Mouse (Mus musculus) liver, embryonic 16.5 days (tissue): Measurements from ENCODE around the gene Marcksl1. TPM values are rescaled to one million over a fixed set of nuclear protein-coding genes. Genes with fewer than 3 reads are reported as not detected.
"Not testable (repeated sequence)": the region's sequence is repeated elsewhere in the genome, so short reads cannot be mapped to it uniquely, and the experiment has no call there.

Source experiments
- ATAC-seq: fragments of 200-750 bp; cut with Nextera tagmentation; 2 replicates; pipeline ENCODE4 v1.8.0; 2017; ENCODE audit warnings: low read depth, mild to moderate bottlenecking, moderate number of reproducible peaks, moderate library complexity
- H3K27ac ChIP-seq: fragments of 300-500 bp; sonication (generic); 2 replicates; pipeline ENCODE4 v1.5.1; 2014; ENCODE audit warnings: mild to moderate bottlenecking, low read length
- H3K27me3 ChIP-seq: fragments of 300-500 bp; sonication (generic); 2 replicates; pipeline ENCODE4 v1.6.1; 2014; ENCODE audit warnings: low read depth, low read length, mixed read lengths; ENCODE audit not compliant: control insufficient read depth, insufficient read depth
- H3K36me3 ChIP-seq: fragments of 300-500 bp; sonication (generic); 2 replicates; pipeline ENCODE4 v1.6.1; 2014; ENCODE audit warnings: mild to moderate bottlenecking; ENCODE audit not compliant: control insufficient read depth, insufficient read depth
- H3K4me1 ChIP-seq: fragments of 300-500 bp; sonication (generic); 2 replicates; pipeline ENCODE4 v1.6.1; 2014; ENCODE audit warnings: low read depth, low read length, mixed read lengths; ENCODE audit not compliant: control insufficient read depth
- H3K4me2 ChIP-seq: fragments of 300-500 bp; sonication (generic); 2 replicates; pipeline ENCODE4 v1.6.1; 2014; ENCODE audit warnings: low read depth, low read length, mixed read lengths
- H3K4me3 ChIP-seq: fragments of 300-500 bp; sonication (generic); 2 replicates; pipeline ENCODE4 v1.5.1; 2014; ENCODE audit warnings: low read depth, mild to moderate bottlenecking, low read length
- H3K9ac ChIP-seq: fragments of 300-500 bp; sonication (generic); 2 replicates; pipeline ENCODE4 v1.6.1; 2014; ENCODE audit warnings: low read depth, low read length
- H3K9me3 ChIP-seq: fragments of 300-500 bp; sonication (generic); replicated peaks from 2 replicates; pipeline ENCODE4 v1.6.1; 2016; ENCODE audit warnings: low read length; ENCODE audit not compliant: control insufficient read depth
- WGBS: fragments of 180-500 bp; shearing (Covaris S2); extraction: QIAGEN DNeasy Blood & Tissue Kit; methylation state at CpG from one replicate; pipeline ENCODE4 v1.1.7; 2014; ENCODE audit not compliant: insufficient replicate concordance; 5-methylcytosine and 5-hydroxymethylcytosine counted together
- polyA plus RNA-seq: library from polyadenylated mRNA; unstranded; fragments of >200 nt; fragmentation: Nextera tagmentation; extraction: Ambion mirVana; gene quantifications from 2 replicates; pipeline ENCODE4 v1.2.1, GENCODE M21; 2015

The Marcksl1 gene
- polyA plus RNA-seq, 1 experiment from 2014 or later = 41.4 TPM

GRCm38 (mm10) chr4:129549306-129549705 lies 35.9 kb downstream of the Marcksl1 start:
- H3K4me1 ChIP-seq = no peaks in the 10 kb centered on the region; the same call in 1 of the 2 replicates
- H3K36me3 ChIP-seq = no peaks in the 10 kb centered on the region
- WGBS = 62% methylated on average over 2 of the region's 2 CpGs
- no peak overlapping the region for H3K4me3 ChIP-seq
- no peak for ATAC-seq
- H3K4me2 ChIP-seq = no peak overlapping the region
- H3K27me3 ChIP-seq = no peaks in the 10 kb centered on the region
- no peak overlapping the region for H3K27ac ChIP-seq
- no peaks in the 10 kb centered on the region for H3K9me3 ChIP-seq
- no peak overlapping the region for H3K9ac ChIP-seq

- no peak for ATAC-seq
- Histone ChIP-seq H3K36me3 (no peaks in the 10 kb centered on the region), H3K27me3 (peaks cover 8% of the 10 kb centered on the region), H3K4me1 (peaks cover under 1% of the 10 kb centered on the region; the same call in 1 of the 2 replicates), H3K4me3 (no peak overlapping the region), H3K9me3 (no peaks in the 10 kb centered on the region), H3K4me2 (no peak overlapping the region), H3K9ac (no peak overlapping the region), H3K27ac (no peak overlapping the region)
- WGBS = 78% methylated on average over 1 of the region's 1 CpGs
Observed at GRCm38 (mm10) chr4:129550295-129550694, 36.9 kb downstream of the Marcksl1 start.

- H3K27me3 ChIP-seq = peaks cover 15% of the 10 kb centered on the region
- not testable (repeated sequence) for H3K27ac ChIP-seq, H3K9ac ChIP-seq, ATAC-seq, H3K36me3 ChIP-seq, H3K4me2 ChIP-seq, H3K4me3 ChIP-seq, H3K9me3 ChIP-seq
- H3K4me1 ChIP-seq = peaks cover 28% of the 10 kb centered on the region
- 81% methylated on average over 6 of the region's 6 CpGs for WGBS
Observed at GRCm38 (mm10) chr4:129554512-129554911, 41.1 kb downstream of the Marcksl1 start.

GRCm38 (mm10) chr4:129555421-129555861 lies 42.1 kb downstream of the Marcksl1 start:
- WGBS = 3% methylated on average over 16 of the region's 16 CpGs
- peak overlapping the region; percentile 72; the same call in 1 of the 2 replicates for H3K9ac ChIP-seq
- ATAC-seq = no peak

GRCm38 (mm10) chr4:129555862-129556531 lies 42.6 kb downstream of the Marcksl1 start:
- WGBS = 1% methylated on average over 24 of the region's 24 CpGs
- ATAC-seq = 0 out of 2 replicates have a peak, but pooled peaks have one; percentile 16
- Histone ChIP-seq H3K36me3 (no peaks in the 10 kb centered on the region), H3K27ac (no peak overlapping the region), H3K4me1 (peaks cover 28% of the 10 kb centered on the region), H3K4me3 (peak overlapping the region; percentile 67), H3K9me3 (no peaks in the 10 kb centered on the region), H3K27me3 (peaks cover 15% of the 10 kb centered on the region), H3K9ac (peak overlapping the region; percentile 72; the same call in 1 of the 2 replicates), H3K4me2 (peak overlapping the region; percentile 97)

More at GRCm38 (mm10) chr4:129555421-129555861, 42.1 kb downstream of the Marcksl1 start:
- peak overlapping the region; percentile 97 for H3K4me2 ChIP-seq
- H3K4me3 ChIP-seq = peak overlapping the region; percentile 67
- H3K9me3 ChIP-seq = no peaks in the 10 kb centered on the region
- H3K36me3 ChIP-seq = no peaks in the 10 kb centered on the region
- peaks cover 28% of the 10 kb centered on the region for H3K4me1 ChIP-seq
- H3K27ac ChIP-seq = no peak overlapping the region
- H3K27me3 ChIP-seq = peaks cover 15% of the 10 kb centered on the region

- Histone ChIP-seq H3K4me1 (peaks cover 31% of the 10 kb centered on the region), H3K4me2 (peak overlapping the region; percentile 97), H3K9ac (peak overlapping the region; percentile 72), H3K27me3 (peaks cover 15% of the 10 kb centered on the region), H3K4me3 (peak overlapping the region; percentile 67), H3K36me3 (no peaks in the 10 kb centered on the region), H3K9me3 (no peaks in the 10 kb centered on the region), H3K27ac (peak overlapping the region; percentile 84)
- ATAC-seq = peak; percentile 69
- WGBS = 8% methylated on average over 32 of the region's 33 CpGs
Observed at GRCm38 (mm10) chr4:129556532-129557223, 43.3 kb downstream of the Marcksl1 start.

- Histone ChIP-seq H3K27me3 (peaks cover 15% of the 10 kb centered on the region), H3K36me3 (no peaks in the 10 kb centered on the region), H3K4me2 (peak overlapping the region; percentile 97), H3K4me3 (peak overlapping the region; percentile 67), H3K9ac (peak overlapping the region; percentile 72), H3K4me1 (peaks cover 31% of the 10 kb centered on the region), H3K27ac (peak overlapping the region; percentile 84), H3K9me3 (no peaks in the 10 kb centered on the region)
- peak; percentile 84 for ATAC-seq
- 64% methylated on average over 9 of the region's 9 CpGs for WGBS
Observed at GRCm38 (mm10) chr4:129557256-129557808, 44.0 kb downstream of the Marcksl1 start.

GRCm38 (mm10) chr4:129558321-129558955 lies 45.1 kb downstream of the Marcksl1 start:
- Histone ChIP-seq H3K4me1 (peaks cover 31% of the 10 kb centered on the region), H3K27ac (no peak overlapping the region; the same call in 1 of the 2 replicates), H3K9ac (no peak overlapping the region)

More at GRCm38 (mm10) chr4:129558321-129558955, 45.1 kb downstream of the Marcksl1 start:
- peaks cover 15% of the 10 kb centered on the region for H3K27me3 ChIP-seq
- no peak for ATAC-seq
- no peak overlapping the region for H3K4me3 ChIP-seq
- 68% methylated on average over 12 of the region's 12 CpGs for WGBS
- no peaks in the 10 kb centered on the region for H3K36me3 ChIP-seq
- no peak overlapping the region for H3K4me2 ChIP-seq
- H3K9me3 ChIP-seq = no peaks in the 10 kb centered on the region
